Mouse (Mus musculus) hematopoietic stem cell, adult 5-6 weeks (primary cell): ENCODE data around the gene Tbc1d12. TPM values are rescaled to one million over a fixed set of nuclear protein-coding genes. Genes with fewer than 3 reads are reported as not detected.
"Not testable (repeated sequence)": the region's sequence is repeated elsewhere in the genome, so short reads cannot be mapped to it uniquely, and the experiment has no call there.

Experiments used
- ATAC-seq, 2 experiments: fragments of 125-278 bp in 1 of 2; replicated peaks in 1 of 2; 2 replicates each; pipeline ENCODE4 v1.8.0; 2016 to 2017; ENCODE audit warnings: inconsistent platforms in 2 of 2, mild to moderate bottlenecking in 2 of 2, moderate number of reproducible peaks in 2 of 2, low read depth in 1 of 2, moderate TSS enrichment in 1 of 2; ENCODE audit not compliant: low FRiP score in 2 of 2, poor library complexity in 2 of 2, severe bottlenecking in 2 of 2, insufficient read depth in 1 of 2, low TSS enrichment in 1 of 2
- total RNA-seq: library from RNA; stranded (forward); fragments of 172-1452, 232-1000 nt; gene quantifications from 2 replicates; pipeline ENCODE4 v1.2.3, GENCODE M21; 2017

Tbc1d12 gene
- 7.6 and 8.2 TPM in 2 replicates for total RNA-seq

DNA sequence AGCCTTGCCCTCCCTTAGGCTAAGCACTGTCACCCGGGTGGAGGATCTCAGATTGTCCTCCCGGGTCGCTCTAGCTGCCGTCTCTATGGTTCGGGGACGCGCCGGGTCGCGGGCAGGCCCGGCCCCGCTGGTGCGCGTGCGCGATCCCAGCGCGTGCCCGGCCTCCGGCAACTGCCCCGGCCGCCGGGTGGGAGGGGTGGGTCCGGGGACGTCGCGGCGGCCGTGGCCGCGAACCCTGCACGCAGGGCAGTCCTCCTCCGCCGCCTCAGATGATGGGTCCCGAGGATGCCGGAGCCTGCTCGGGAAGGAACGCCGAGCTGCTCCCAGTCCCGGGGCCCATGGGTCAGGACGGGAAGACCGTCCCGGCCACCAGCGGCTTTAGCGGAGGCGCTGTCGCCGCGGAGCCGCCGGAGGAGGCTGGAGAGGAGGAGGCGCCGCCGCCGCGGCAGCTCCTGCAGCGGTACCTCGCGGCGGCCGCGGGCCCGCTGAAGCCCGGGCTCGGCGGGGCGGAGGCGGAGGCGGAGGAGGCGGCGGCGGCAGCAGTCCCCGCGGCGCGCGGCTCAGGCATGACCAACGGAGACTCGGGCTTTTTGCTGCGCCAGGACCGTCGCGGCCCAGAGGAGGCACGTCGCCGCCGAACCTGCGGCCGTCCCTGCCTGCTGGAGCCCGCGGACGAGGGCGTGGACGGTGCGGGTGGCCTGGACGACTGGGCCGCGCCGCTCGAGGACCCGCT is at the start of gene Tbc1d12:
TSS of gene Tbc1d12 (plus strand) at position 142 of the 733 bp plus-strand sequence.
- peak; percentile 86 to 93 for ATAC-seq

DNA sequence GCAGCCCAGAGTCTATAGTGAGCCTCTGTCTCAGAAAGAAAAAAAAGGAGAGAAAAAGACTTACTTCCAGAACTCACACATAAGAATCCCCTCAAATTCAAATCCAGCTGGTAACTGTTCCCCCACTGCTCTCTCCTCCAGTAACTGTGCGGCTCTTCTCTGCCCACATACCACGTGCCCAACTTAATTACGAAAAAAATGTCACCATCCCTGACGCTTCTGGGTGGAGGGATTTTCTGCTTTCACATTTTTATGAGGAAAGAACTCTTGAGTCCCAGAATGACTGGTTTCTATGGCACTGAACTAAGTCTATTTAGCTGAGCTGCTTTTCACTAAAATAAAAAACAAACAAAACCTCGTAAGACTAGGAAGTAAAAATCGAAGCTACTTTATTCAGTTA is 48.6 kb upstream of the Tbc1d12 start:
- no peak for ATAC-seq

DNA sequence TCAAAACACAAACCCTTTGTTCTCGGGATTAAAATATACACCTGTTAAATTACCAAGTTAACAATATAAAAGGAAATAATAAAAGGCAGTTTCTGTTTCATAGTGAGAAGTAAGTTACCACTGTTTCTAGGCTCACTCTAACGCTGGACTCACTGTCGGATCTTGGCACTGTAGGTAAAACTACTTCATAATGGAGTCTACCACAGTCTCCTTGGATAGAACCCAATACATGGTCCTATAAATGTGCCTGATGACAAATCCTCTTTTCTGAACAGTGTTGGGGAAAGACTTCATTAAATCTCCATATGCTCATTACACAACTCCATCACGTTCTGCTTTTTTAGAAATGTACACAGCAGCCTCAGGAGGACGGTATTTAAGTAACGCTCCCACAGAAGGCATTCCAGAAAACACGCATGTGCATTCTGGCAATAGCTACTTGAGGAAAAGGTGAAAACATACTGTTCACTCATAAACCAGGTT is 42.8 kb upstream of the Tbc1d12 start:
- ATAC-seq, result no peak

DNA sequence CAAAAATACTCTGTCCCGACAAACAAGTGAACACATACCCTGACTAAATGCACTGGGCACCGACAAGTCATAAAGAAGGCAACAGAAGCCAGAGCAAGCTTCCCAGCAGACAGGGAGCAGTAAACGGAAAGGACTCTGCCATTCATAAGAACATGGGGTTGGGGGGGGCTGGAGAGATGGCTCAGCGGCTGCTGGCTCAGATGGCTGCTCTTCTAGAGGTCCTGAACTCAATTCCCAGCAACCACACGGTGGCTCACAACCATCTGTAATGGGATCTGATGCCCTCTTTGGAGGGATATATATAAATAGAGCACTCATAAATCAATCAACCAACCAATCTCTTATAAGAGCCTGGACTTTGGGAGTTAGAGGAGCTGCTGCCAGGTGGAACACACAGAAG is 39.8 kb upstream of the Tbc1d12 start:
- ATAC-seq, result no peak

DNA sequence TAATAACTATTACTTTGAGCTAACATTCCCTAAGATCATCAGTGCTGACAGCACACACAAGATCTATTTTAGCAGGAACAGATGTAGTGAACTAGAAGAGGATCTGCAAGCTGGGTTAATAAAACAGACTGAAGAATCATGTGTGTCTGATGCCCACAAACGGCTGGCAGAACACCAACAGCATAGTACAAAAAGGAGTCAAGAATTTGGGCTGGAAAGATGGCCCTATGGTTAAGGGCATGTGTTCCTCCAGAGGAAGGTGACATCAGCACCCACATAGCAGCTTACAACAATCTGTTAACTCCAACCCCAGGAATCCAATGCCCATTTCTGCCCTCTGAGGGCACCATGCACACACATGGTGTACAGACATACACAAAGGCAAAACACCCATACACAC is 38.1 kb upstream of the Tbc1d12 start:
- ATAC-seq, result no peak

DNA sequence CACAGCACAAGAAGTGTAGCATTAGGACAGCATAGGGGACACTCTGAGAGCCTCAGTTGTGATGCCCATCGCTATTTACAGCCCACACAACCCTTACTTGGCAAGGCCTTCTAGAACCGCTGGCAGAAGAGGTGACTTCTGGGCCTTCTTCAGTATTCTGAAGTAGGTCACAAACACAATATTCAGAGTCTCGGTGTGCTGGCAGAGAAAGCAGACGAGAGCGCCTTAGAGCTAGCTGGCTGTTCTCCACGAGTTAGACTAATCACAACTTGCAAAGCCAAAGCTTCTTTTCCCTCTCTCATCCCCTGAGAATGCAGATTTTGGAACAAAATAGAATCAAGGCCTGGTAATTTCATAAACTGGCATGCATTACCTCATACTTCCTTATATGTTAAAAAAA is 37.6 kb upstream of the Tbc1d12 start:
- ATAC-seq, result no peak

DNA sequence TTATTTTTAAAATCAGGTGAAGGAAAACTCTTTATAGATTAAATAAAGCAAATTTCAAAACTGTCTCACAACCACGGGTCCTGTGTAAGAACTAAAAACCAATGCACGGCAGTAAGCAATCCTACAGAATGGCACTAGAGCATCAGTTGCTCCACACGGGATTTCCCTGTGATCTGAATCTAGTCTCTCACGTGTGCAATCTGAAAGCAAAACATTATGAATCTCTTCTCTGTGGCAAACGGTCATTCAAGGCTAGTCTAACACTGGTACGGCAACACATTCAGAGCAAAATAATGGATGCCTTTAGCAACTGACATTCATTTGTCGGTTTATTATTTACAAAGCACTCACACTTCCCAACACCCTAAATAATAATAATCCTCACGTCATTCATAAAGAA is 18.2 kb upstream of the Tbc1d12 start:
- ATAC-seq, result no peak

DNA sequence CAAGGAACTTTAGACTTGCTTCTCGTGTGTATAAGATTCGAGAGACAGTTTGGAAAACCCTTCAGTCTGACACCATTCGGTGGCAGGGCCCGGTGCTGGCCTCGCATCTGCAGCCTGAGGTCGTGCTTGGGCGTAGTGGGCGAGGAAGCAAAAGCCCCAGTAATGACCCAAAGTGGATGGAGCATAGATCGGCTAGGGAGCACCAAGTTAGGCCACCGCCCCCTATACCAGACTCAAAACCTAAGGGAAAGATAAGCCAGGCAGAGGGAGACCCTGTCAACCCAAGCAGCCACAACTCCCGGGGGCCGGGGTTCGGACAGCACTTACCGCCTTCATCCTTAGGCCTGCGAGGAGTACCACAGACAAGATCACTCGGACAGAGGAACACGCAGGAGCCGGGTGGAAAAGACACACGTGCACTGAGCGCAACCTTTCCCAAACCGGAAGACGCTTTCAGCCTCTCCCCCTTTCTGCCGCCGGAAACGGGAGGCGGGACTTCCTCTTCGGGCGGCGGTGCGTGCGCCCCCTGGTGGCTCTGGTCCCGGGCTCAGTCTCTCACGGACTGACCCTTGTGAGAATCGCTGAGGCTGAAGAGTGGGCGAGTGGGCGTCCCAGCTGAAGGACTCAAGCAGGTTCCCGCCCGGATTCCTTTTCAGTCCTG is 17.5 kb upstream of the Tbc1d12 start, which contains the start of gene Noc3l:
TSS of gene Noc3l (minus strand) at position 472 of the 661 bp plus-strand sequence.
- ATAC-seq, result peak; percentile 95 to 96

DNA sequence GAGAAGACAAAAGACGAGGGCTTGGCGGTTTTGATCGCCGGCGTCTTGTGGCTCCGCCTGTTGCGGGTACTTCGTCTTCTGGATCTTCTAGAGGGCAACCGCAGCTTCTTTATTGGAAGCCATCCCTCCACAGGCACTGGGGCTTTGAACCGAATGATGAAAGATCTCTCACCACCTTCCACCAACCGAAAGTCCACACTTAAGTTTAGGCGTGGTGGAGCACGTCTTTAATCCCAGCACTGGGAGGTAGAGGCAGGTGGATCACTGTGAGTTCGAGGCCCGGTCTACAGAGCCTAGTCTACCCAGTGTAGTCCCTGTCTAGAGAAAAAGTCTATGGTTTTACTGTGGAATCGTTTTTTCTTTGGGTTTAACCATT is 17.0 kb upstream of the Tbc1d12 start:
- ATAC-seq, result peak; percentile 55 to 56

DNA sequence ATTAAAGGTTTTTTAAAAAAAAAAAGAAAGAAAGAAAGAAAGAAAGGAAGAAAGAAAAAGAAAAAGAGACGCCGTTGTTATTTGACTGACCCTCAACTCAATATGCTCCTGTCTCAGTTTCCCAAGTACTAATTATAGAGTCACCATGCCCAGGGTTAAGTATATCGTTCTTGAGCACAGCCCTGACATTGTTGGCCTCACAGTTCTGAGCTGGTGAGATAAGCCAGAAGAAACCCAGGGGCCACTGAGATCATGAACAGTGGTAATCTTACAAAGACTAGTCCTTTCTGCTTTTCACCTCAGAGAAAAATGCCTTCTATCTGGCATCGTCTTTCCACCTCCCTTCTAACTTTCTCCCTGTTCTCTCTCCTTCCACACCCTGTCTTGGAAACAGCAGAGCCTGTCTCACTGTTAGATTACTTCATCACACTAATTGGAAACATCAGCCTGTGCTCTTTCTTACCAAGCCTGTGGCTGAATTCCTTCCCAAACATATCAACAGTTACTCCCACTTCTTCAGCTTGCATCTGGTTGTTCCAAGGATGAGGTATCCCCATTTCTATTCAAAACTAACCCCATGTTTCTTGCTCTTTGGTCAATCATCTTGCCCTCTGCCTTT is 16.1 kb upstream of the Tbc1d12 start:
- no peak for ATAC-seq

DNA sequence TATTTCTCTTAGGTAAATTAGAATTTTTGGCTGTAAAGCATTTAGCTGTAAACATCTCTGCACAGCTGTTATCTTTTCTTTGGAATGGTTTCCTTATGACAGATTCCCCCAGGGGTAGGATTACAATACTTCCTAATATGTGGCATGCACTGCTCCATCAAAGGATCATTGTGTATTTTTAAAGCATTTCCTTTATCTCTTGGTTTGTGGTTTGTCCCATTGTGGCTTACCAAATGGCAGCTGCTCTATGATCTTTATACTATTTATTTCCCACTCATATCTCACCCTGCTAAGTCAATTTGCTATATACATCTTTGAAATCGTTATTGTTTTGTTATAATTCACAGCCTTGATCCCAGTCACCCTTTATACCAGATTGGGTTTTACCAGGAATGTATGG is 3.2 kb upstream of the Tbc1d12 start:
- ATAC-seq, result no peak

DNA sequence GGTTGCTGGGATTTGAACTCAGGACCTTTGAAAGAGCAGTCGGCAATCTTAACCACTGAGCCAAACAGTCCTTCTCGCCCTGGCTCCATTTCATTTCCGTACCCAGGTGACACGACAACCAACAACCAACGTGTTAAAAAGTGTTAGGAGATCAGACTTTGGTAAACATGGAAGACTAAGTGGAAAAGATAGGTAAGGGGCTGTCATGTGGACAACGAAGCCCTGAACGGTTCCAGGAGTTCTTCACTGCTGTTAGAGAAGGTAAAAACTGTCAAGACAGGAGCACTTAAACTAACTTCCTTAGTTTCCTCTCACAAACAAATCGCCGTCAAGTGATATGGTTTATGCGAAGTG is 318 bp upstream of the Tbc1d12 start:
- ATAC-seq, result no peak

DNA sequence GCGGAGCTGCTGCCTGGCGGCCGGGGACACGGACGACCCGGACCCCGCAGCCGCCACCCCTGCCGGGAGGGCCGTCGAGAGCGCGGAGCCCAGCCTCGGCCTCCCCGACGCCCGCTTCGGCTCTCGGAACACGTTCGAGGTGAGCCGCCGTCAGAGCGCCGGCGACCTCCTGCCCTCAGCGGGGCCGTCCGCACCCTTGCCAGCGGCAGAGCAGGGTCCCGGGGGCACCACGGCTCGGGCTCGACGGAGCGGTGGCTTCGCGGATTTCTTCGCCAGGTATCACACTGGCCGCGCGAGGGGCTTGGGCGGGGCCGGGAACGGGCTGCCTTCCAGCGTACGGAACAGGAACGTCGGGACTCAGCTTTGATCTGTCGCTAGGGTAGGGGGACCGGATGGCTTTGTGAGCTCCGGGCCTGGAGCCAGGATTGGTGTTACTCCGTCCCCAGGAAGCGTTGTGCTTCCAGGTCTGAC is 827 bp downstream of the Tbc1d12 start:
- ATAC-seq, result peak; percentile 42 to 46; a peak in 2 of 4 replicates

DNA sequence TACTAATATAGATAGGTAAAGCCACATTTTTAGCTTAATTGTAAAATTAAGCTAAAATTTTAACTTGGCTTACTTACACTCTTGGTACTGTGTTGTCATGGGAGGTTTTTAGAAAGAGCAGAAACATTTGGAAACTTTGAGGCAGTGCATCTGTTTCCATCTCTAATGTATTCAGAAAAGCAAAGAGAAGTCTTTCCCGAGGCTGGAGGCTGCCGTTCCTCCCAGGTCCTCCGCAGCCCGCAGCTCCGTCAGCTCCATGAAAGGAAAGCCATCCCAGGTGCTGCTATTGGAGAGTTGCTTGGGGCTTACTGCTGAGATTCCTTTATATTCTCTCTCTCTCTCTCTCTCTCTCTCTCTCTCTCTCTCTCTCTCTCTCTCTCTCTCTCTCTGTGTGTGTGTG is 8.4 kb downstream of the Tbc1d12 start:
- no peak for ATAC-seq

DNA sequence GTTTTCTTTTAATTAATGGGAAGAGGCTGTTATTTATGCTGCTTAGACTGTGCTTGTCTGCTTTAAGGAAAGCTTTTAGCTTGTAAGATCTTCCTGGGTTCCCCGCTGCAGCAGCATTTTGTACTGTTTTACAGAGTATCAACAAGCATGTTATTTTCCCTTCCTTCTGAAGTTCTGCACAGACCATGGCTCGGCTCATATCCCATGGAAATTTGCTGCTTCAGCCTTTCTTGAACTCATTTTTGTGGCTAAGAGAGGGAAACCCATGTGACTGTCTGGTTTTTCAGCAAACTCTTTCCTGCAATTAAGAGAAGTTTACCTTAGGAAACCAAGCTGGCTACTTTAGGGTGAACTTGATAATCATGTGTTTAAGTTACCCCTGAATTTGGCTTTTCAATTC is 10.0 kb downstream of the Tbc1d12 start:
- 0 out of 4 replicates have a peak, but pooled peaks of 1 of the 2 experiments have one; percentile 27 for ATAC-seq

DNA sequence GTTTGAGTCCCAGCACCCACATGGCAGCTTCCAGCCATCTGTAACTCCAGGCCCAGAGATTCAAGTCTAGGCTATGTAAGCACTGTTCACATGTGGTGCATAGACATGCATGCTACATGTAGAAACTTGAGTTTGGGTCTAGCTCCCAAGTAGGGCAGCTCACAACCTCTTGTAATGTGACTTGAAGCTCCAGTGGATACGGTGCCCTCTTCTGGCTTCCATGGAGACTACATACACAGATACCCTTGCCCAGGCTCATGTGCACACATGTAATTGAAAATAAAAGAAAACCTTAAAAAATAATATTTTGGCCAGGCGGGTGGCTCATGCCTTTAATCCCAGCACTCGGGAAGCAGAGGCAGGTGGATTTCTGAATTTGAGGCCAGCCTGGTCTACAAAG is 21.8 kb downstream of the Tbc1d12 start:
- no peak for ATAC-seq

DNA sequence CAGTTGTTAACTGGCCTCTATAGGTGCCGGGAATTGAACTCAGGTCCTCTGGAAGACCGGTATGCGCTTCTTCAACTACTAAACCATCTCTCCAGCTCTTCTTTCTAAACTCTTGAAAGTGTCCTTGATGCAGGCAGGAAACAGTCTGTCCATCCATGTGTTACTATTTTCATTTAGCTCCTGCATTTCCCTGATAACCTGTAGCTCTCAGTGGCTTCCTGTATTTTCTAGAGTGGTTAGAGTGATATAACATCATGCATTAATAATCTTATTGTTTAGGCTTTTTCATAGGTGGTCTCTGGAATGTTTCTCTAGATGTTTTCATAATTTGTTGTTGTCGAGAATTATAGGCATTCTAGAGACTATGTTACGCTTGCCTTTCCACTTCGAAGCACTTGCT is 26.1 kb downstream of the Tbc1d12 start:
- ATAC-seq, result no peak

DNA sequence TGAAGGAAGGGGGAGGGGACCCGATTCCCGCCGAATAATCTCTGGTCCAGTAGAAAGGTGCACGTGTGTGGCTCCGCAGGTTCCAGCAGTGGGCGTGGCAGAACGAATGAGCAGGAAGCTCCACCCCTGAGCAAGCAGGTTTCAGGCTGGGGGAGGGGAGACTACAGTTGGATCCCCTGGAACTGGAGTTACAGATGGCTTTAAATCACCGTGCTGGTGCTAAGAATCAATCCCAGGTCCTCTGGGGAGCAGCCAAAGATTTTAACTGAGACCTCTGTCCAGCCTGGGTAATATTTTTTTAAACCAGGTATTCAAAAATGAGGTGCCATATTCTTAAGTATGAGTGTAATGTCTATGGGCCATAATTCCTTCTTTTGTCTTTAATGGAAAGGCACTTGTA is 38.4 kb downstream of the Tbc1d12 start:
- not testable (repeated sequence) for ATAC-seq
